13 mouse cellular contexts compared by ENCODE assay signal in the genomic region with DNA sequence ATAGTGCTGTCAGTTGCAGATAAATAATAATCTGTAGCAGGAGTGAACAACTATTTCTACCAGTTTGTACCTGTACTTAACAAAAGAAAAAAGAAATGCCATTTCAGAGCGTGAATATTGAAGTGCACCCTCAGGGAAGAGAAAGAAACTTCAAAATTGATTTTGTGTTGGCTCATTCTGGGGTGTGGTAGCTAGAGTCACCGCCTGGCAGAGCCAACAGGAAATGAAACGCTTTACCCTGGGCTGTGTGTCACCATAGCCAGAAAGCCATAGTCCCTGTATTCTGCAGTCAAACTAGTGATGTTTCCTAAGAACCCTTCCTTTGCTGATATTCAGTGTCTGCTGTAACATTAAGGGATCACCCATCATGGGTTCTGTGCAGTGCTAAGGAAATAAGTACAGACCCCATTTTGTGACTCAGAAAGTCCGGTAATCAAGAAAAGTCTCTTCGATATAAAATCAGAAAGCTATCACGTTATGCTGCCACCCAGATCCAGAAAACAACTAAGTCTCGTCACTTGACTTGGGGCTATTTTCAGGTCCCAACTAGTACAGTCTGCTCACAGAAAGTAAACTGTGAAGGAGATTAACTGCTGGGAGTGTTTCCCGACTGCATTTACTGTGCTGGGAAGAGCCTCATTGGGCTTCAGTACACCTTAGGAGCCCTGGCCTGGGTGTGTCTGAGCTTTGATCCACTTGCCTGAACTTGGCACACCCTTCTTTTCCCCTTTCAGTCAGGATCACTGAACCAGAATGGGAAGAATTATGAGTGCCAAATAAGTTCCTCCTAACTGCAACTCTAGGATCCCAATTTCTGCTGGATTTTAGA.
DNase-seq lines count a peak whose midpoint lies in the region; ATAC-seq and TF ChIP-seq lines count a peak whose summit lies in the region.
"Had no signal": no experiment of that assay in that cellular context is flagged by ENCODE, and none has a peak within 500 bp of the region (broad histone marks: within the 10 kb centered on the region; RNA-seq: fewer than 3 reads in every experiment).

No protein-coding gene starts in this region.

- H3K4me2 ChIP-seq in stomach, postnatal 0 days (replicated peaks; ENCODE audit: low read depth) = 0 out of 2 replicates have a peak overlapping the region, but pooled peaks have one; percentile 3
- H3K4me2 ChIP-seq: hindbrain, embryonic 12.5 days had no signal

- peaks cover 2% of the 10 kb centered on the region; the same call in 1 of the 2 replicates for H3K4me1 ChIP-seq in stomach, postnatal 0 days (replicated peaks; ENCODE audit: control insufficient read depth, insufficient read depth)
- H3K4me1 ChIP-seq: hindbrain, embryonic 12.5 days; midbrain, embryonic 10.5 days had no signal

- H3K9ac ChIP-seq in stomach, postnatal 0 days (ENCODE audit: low read length) = no peak overlapping the region
- H3K9ac ChIP-seq: hindbrain, embryonic 12.5 days had no signal

- H3K36me3 ChIP-seq in stomach, postnatal 0 days (ENCODE audit: control insufficient read depth, insufficient read depth, low read length) = no peaks in the 10 kb centered on the region
- H3K36me3 ChIP-seq: G1E; hindbrain, embryonic 12.5 days; midbrain, embryonic 10.5 days had no signal

- intact Hi-C loops in heart, postnatal 14 days (cut with DNase I) = no loop called here

- TF ChIP-seq EP300 in stomach, postnatal 0 days (optimal IDR thresholded peaks at IDR 0.05) = peak; percentile 91

- no peaks in the 10 kb centered on the region for H3K9me3 ChIP-seq in stomach, postnatal 0 days (ENCODE audit: control insufficient read depth, low read length)
- H3K9me3 ChIP-seq: G1E; hindbrain, embryonic 12.5 days; midbrain, embryonic 10.5 days had no signal

- WGBS in stomach, postnatal 0 days = 55% methylated on average over 8 of the region's 8 CpGs

- DNase-seq in heart, adult 11 months = peak; percentile 82
- no peak for DNase-seq in heart, postnatal 14 days
- DNase-seq in urinary bladder, postnatal 14 days (ENCODE audit: low spot score) = peak; percentile 37
- no peak for DNase-seq in urinary bladder, postnatal 4 days (ENCODE audit: low spot score in 2 of 2)
- DNase-seq in kidney, postnatal 36 days = peak; percentile 18 to 24
- DNase-seq in stomach, postnatal 0 days (ENCODE audit: low spot score) = peak; percentile 72
- no peak for DNase-seq in layer of hippocampus, adult 8-10 months (ENCODE audit: low spot score in 2 of 2)
- DNase-seq in adrenal gland, adult 18-20 months (ENCODE audit: low spot score in 2 of 2) = no peak
- DNase-seq: cerebellum, adult 8-10 months; layer of hippocampus, adult 9-11 months had no signal

- ATAC-seq in stomach, postnatal 0 days (ENCODE audit: low FRiP score, low TSS enrichment) = peak; percentile 97

- H3K27ac ChIP-seq in stomach, postnatal 0 days (replicated peaks) = peak overlapping the region; percentile 90
- H3K27ac ChIP-seq: hindbrain, embryonic 12.5 days; midbrain, embryonic 10.5 days had no signal

- no peak for TF ChIP-seq CTCF in stomach, postnatal 0 days (IDR thresholded peaks at IDR 0.05; ENCODE audit: low read depth)

- no peak overlapping the region for H3K4me3 ChIP-seq in stomach, postnatal 0 days (ENCODE audit: low read depth, low read length)
- H3K4me3 ChIP-seq: hindbrain, embryonic 12.5 days; midbrain, embryonic 10.5 days had no signal

- H3K27me3 ChIP-seq in stomach, postnatal 0 days (ENCODE audit: control insufficient read depth, insufficient read depth, low read length) = no peaks in the 10 kb centered on the region
- H3K27me3 ChIP-seq: hindbrain, embryonic 12.5 days had no signal

Comparison
In these comparisons a context has a peak if more than half of its experiments do, and no peak if none do; other contexts are left out.
1. DNase-seq: peak in heart, adult 11 months (single experiment), urinary bladder, postnatal 14 days (single experiment), kidney, postnatal 36 days (2 of 2) and stomach, postnatal 0 days (single experiment); none in heart, postnatal 14 days (0 of 2), urinary bladder, postnatal 4 days (0 of 2), layer of hippocampus, adult 8-10 months (0 of 2) and adrenal gland, adult 18-20 months (0 of 2).